Mouse (Mus musculus) kidney, postnatal 14 days (tissue): ENCODE data around the gene Mrps23.
"Not testable (repeated sequence)": the region's sequence is repeated elsewhere in the genome, so short reads cannot be mapped to it uniquely, and the experiment has no call there.

Source experiments
- DNase-seq: peaks from one replicate; pipeline ENCODE4 v3.0.0; 2022; ENCODE audit warnings: mixed read lengths

Mrps23 gene

GRCm38 (mm10) chr11:88180467-88180958 is 23.7 kb upstream of the Mrps23 start:
- DNase-seq = no peak

DNA sequence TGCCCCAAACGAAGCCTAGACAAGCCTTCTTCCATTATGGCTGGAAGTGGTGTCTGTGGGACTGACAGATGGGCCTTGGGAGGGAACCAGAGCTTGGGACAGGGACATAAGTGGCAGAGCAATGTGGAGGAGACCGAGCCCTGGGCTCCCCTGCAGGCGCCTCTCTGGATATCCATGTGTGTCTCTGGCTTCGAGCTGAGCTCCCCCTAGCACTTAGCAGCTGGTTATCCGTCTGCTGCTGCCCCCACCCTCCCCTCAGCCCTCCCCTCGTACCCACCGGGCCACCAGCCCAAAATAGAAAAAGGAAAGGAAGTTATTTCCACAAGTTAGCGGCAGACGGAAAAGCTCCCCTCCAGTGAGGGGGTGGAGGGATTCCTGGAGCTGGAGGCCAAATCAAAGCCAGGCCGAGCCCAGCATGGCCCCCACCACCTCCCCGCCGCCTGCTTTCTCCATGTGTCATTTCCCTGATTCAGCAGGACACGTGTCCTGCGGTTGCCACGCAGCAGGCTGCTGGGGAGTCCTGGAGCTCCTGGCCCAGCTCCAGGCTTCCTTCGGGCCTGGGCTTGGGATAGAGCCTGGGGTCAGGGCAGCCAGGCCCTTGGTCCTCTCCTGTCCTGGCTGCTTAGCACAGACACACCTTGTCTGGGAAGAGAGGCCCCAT is 23.1 kb upstream of the Mrps23 start:
- peak; percentile 91 for DNase-seq

DNA sequence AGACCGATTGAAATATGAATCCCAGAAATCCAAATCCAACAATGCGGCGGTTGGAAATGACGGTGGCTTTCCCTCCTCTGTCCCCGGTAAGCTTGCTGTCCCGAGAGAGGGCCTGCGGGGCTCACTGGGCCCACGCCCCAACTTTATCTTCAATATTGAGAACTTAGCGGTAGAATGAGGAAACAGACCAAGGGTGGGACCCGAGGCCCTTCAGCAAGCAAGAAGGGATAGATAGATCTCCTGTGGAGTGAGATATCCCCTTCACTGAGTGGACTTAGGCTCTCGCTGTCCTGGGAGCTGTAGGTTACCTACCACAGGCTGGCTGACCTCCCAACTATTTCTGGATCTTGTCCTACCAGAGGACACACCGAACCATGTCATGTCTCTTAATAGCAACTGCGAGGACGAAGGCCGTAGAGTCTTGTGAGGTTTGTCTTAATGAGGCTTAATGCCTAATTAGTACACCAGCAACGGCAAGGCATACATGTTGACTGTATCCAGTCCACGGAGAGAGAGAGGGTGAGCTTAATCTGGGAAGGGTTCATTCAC is 19.5 kb upstream of the Mrps23 start:
- DNase-seq = no peak

DNA sequence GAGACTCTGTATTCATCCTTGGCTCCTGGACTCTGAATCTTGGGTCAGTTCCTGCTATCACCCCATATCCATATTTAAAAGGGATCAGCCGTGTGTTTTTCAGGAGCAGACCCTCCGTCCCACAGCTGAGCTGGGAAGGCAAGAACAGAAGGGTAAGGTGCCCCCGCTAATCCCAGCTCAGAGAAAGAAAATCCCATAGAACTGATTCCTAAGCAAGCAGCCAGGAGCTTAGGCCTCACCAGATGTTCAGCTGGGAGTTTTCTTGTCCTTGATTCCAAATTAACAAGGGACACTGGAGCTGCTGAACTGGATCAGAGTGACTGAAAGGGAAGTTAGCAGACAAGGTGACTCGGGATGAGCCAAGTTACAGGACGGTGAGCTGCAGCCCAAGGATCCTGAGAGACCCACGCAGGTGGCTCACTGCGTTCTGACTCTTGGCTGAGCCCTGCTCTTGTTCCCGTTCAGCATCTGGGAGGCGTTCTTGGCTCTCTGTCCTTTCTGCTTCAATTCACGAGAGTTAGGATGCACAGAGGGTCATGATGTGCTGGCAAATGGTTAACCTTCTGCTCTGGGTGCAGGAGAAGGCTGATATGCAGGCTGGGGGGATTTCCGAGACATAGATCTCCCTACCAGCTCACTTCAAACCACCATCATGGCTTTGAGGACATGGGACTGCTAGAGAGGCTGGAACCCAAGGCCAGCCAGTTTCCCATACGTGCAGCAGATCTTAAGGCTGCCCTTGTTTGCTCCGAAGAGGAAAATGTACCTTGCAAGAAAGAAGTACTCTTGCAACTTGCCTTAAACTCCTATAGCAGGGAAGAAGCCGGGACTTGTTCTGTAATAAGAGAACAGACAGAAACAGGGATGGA is 17.9 kb upstream of the Mrps23 start:
- peak; percentile 42 for DNase-seq

- DNase-seq = no peak
Observed at GRCm38 (mm10) chr11:88186947-88187243, 17.3 kb upstream of the Mrps23 start.

DNA sequence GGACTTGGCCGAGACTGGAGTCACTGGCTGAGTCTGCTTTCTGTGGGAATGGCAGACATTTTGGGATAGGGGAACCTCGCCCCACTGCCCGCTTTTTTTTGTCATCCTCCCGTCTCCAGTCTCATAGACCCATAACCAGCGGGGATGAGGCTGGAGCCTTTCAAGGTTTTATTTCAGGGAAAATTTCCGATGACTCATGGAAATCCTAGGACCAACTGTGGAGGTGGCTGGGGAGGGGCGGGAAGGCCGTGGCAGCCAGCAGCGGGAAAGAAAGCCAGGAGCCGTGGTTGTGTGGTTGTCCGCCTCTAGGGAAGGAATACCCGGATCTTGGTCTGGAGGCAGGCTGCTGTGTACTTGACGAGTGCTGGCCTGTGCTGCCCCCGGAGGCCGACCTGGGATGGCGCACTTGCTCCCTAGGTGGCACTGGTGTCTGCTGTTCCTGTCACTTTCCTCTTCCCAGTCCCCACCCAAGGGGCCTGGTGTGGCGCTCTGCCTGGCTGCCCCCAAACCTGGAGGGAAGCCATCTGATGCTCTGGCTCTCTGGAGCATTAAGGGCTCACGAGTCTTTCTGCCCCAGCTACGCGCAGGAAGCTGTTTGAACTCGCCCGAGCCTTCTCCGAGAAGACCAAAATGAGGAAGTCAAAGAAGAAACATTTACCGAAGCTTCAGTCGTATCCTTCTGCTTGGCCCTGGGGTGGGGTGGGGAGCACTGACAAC is 16.6 kb upstream of the Mrps23 start:
- DNase-seq = peak; percentile 92

DNA sequence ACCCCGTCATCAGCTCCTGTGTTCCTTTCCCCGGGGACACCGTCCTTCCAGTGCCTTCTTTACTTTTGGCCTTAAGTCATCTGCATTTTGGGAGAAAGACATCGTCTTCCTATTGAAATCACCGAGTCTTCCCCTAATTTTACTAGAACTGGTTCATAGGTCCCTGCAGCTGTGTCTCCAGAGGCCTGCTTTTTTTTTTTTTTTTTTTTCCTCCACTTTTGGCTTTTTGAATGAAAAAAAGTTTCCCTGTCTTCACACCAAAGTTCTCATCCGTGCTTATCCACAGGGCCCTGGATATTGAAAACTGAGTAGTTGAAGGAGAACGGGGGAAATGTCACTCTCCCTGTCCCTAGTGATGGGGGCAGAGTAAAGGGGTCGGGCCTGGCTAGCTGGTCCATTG is 16.0 kb upstream of the Mrps23 start:
- DNase-seq = no peak

- no peak for DNase-seq
Observed at GRCm38 (mm10) chr11:88188635-88189034, 15.6 kb upstream of the Mrps23 start.

DNA sequence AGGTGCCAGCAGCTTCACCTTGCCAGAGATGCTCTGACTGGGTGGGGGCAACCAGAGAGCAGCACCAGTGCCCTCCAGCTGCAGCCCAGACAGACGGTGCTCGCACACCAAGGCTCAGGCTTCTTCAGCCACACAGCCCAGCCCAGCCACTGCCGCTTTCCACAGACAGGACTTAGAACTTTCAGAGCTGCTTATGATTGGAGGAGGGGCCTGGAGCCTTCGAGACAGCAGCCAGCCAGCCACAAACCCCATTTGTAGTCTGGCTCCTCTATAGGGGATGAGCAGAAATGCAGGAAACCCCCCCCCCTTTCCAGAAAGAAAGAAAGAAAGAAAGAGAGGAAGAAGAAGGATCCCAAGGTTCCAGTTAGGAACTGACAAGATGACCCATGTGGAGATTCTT is 11.6 kb upstream of the Mrps23 start:
- no peak for DNase-seq

GRCm38 (mm10) chr11:88193098-88193823 is 10.9 kb upstream of the Mrps23 start:
- no peak for DNase-seq

DNA sequence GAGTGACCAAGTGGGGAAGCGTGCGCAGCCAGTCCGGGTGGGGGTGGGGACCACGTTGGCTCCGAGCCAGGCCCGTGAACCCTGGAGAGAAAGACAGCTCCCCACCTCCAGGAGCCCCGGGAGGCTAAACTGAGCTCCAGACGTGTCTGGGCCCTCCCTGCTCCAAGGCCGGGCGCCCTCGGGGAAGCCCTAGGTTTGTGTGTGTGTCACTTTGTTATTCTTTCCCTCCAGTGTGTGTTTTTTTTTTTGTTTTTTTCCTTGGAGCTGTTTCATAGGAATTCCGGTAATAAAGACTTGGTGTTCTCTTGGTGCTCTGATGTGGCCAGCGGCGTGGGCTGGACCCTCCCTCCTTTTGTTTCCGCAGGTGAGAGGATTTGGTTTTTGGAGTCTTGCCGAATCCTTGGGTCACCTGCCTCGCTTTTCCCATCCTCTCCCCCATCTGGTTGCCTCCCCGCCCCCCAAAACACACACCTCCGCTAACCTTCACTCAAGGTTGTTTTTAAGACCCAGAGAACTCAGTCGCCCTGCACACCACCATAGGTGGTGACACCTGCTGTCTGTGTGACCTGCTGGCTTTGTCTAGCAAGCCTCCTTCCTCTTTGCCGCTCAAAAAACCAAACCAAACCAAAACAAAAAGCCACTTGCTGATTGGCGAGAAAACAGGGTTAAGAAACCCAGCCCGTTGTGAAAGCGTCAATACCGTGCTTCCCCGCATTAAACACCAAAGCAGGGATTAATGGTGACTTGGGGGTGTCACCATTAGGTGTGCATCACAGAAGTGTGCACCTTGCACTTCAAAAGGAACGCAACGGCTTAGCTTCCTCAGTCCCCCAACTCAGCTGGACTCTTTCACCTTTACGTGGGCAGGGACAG is 10.1 kb upstream of the Mrps23 start:
- DNase-seq = peak; percentile 56

- not testable (repeated sequence) for DNase-seq
Observed at GRCm38 (mm10) chr11:88195699-88196098, 8.5 kb upstream of the Mrps23 start.

DNA sequence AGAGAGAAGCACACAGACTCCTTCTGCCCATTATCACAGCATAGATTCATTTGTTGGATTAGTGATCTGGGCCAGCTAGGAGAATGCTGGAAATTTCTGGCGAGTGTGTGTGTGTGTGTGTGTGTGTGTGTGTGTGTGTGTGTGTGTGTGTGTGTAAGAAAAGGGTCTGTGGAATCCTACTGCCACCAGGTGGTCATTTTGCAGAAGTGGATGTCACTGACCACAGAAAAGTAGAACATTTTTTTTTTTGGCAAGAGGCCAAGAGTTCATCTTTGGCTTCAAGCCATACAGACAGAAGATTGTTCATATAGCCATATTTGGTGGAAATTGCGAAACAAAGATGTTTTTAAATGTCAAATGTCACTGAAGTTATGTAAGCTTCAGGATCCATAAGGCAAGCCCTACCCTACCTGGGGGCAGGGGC is 7.0 kb upstream of the Mrps23 start:
- DNase-seq = peak; percentile 83

DNA sequence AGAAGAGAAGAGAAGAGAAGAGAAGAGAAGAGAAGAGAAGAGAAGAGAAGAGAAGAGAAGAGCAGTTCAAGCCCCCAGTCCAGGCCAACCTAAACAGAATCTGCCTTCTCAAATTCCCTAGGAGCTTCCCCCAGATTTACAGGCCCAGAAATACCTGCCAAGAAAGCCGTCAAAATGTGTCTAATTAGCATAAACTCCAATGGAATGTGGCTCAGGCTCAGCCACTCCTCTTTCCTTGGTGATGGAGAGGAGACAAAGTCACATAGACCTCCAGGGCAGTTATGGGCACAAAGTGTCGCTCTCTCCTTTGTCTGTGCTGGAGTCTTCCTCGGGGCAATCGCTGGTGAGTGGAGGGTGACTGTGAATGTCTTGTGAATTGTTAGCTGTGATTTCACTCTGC is 6.0 kb upstream of the Mrps23 start:
- DNase-seq = no peak

GRCm38 (mm10) chr11:88201172-88201571 is 3.0 kb upstream of the Mrps23 start:
- DNase-seq = no peak

GRCm38 (mm10) chr11:88202077-88202476 is 2.1 kb upstream of the Mrps23 start:
- DNase-seq = no peak

DNA sequence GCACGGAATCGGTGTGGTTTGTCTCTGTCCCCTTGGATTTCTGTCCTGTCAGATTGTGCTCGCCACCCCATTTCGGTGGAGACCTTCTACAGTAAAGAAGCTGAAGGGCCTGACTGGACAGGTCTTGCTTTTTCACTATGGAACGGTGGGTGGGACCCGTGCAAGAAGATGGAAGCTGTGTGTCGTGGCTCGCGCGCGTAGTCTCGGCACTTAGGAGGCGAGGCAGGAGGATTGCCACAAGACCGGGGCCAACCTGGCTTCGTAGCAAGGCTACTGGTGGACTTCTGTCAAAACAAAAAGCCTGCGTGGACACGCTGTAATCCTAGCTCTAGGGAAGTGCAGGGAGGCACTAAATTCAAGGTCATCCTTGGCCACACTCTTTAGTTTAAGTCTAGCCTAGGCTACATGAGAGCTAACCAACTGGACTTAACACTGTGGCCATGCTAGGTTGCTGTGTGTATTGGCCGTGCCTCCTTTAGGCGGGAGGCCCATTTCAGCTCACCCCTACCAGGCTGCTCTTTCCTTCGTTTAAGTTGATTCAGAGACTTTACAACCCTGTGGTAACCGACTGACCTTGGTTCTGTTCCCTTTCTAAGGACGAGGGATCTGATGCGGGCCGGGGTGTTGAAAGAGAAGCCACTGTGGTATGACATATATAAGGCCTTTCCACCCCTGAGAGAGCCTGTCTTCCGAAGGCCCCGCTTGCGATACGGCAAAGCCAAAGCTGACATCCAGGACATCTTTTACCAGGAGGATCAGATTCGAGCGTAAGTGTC is 593 bp downstream of the Mrps23 start:
- DNase-seq = no peak

DNA sequence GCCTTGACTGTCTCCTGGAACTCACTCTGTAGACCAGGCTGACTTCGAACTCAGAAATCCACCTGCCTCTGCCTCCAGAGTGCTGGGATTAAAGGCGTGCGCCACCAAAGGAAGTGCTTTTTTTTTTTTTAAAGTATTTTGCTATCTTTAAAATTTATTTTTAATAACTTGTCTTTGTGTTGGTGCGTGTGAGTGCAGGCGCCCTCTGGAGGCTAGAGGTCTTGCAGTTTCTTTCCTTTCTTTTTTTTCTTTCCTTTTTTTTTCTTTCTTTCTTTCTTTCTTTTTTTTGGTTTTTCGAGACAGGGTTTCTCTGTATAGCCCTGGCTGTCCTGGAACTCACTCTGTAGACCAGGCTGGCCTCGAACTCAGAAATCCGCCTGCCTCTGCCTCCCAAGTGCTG is 2.4 kb downstream of the Mrps23 start:
- DNase-seq = not testable (repeated sequence)

DNA sequence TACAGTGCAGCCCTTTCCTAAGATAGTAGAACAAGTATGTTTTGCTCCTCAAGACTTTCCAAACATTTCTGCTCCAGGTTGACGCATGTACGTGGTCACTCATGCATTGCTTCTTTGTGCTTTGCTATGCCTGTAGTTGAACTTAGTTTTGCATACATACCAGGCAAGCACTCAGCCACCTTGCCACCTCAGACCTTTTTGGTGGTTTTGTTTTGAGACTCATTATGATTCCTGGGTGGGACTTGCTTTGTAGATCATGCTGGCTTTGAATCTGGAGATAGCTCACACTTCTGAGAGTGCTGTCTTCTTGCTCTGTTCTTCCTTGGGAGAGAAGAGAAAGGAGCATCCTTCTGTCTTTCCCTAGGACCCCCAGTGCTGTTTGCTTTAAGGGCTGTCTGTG is 3.5 kb downstream of the Mrps23 start:
- no peak for DNase-seq

- no peak for DNase-seq
Observed at GRCm38 (mm10) chr11:88211824-88212582, 7.8 kb downstream of the Mrps23 start.
